Mouse (Mus musculus): ENCODE measurements at regions not wholly inside any gene's neighbourhood (a gene's known extent, or its start where the extent isn't known, plus 50 kb on each side); places are given as distances from the start of the nearest gene placed in this dataset.

- no peak overlapping the region for H3K4me3 ChIP-seq
- H3ac ChIP-seq (ENCODE audit: control insufficient read depth, insufficient read length), result no peak overlapping the region
- H3K36me3 ChIP-seq (ENCODE audit: control insufficient read depth, insufficient read depth), result no peaks in the 10 kb centered on the region
- TF ChIP-seq REST (IDR thresholded peaks at IDR 0.05; ENCODE audit: insufficient read depth, insufficient read length), result no peak
- TF ChIP-seq E2F4 (IDR thresholded peaks at IDR 0.05; ENCODE audit: insufficient read depth), result no peak
- no peak for TF ChIP-seq CEBPB (IDR thresholded peaks at IDR 0.05; ENCODE audit: insufficient read depth, poor library complexity, severe bottlenecking)
- TF ChIP-seq TCF12 (IDR thresholded peaks at IDR 0.05; ENCODE audit: insufficient read depth, poor library complexity, severe bottlenecking), result no peak
- no peak for TF ChIP-seq MYOD1 (IDR thresholded peaks at IDR 0.05; ENCODE audit: control insufficient read depth in 1 of 3, insufficient read length in 2 of 3, low read depth in 2 of 3)
- no peak for TF ChIP-seq POLR2AphosphoS2 (IDR thresholded peaks at IDR 0.05; ENCODE audit: insufficient read length, low read depth)
- TF ChIP-seq SRF (IDR thresholded peaks at IDR 0.05; ENCODE audit: control insufficient read depth, insufficient read length, low read depth), result no peak
- TF ChIP-seq USF1 (IDR thresholded peaks at IDR 0.05; ENCODE audit: low read depth), result no peak
- no peak for TF ChIP-seq MAX (IDR thresholded peaks at IDR 0.05; ENCODE audit: low read depth)
- no peak for TF ChIP-seq MYOG (IDR thresholded peaks at IDR 0.05; ENCODE audit: control insufficient read depth in 1 of 3, insufficient read depth in 1 of 3, insufficient read length in 2 of 3, low read depth in 2 of 3)
- no peaks in the 10 kb centered on the region for H3K27me3 ChIP-seq (ENCODE audit: control insufficient read depth, insufficient read depth, insufficient read length)
- H3K4me2 ChIP-seq (ENCODE audit: low read depth), result no peak overlapping the region
- H3K79me2 ChIP-seq (ENCODE audit: control insufficient read depth, insufficient read depth), result no peaks in the 10 kb centered on the region
These were observed 273.9 kb downstream of the Samd5 start for GRCm38 (mm10) chr10:9400911-9401617.

- no peaks in the 10 kb centered on the region for H3K36me3 ChIP-seq (ENCODE audit: control insufficient read depth, insufficient read depth)
- H3K79me2 ChIP-seq (ENCODE audit: control insufficient read depth, insufficient read depth), result no peaks in the 10 kb centered on the region
- H3K4me3 ChIP-seq, result no peak overlapping the region
- no peaks in the 10 kb centered on the region for H3K27me3 ChIP-seq (ENCODE audit: control insufficient read depth, insufficient read depth, insufficient read length)
- no peak overlapping the region for H3K4me2 ChIP-seq (ENCODE audit: low read depth)
- TF ChIP-seq MYOD1 (IDR thresholded peaks at IDR 0.05; ENCODE audit: control insufficient read depth in 1 of 3, insufficient read length in 2 of 3, low read depth in 2 of 3) (no peak), TCF3 (IDR thresholded peaks at IDR 0.05; ENCODE audit: insufficient read length, low read depth) (no peak), E2F4 (IDR thresholded peaks at IDR 0.05; ENCODE audit: insufficient read depth) (no peak), POLR2A (IDR thresholded peaks at IDR 0.05; ENCODE audit: insufficient read length, low read depth) (no peak)
- no peak overlapping the region for H3ac ChIP-seq (ENCODE audit: control insufficient read depth, insufficient read length)
These were observed 297.4 kb downstream of the Samd5 start for GRCm38 (mm10) chr10:9377440-9378101.

- no peak for TF ChIP-seq SRF (IDR thresholded peaks at IDR 0.05; ENCODE audit: control insufficient read depth, insufficient read length, low read depth)
- no peak for TF ChIP-seq POLR2A (IDR thresholded peaks at IDR 0.05; ENCODE audit: insufficient read length, low read depth)
- no peak for TF ChIP-seq E2F4 (IDR thresholded peaks at IDR 0.05; ENCODE audit: insufficient read depth)
- TF ChIP-seq CEBPB (IDR thresholded peaks at IDR 0.05; ENCODE audit: insufficient read depth, poor library complexity, severe bottlenecking), result no peak
- TF ChIP-seq POLR2AphosphoS2 (IDR thresholded peaks at IDR 0.05; ENCODE audit: insufficient read length, low read depth), result no peak
- TF ChIP-seq TCF12 (IDR thresholded peaks at IDR 0.05; ENCODE audit: insufficient read depth, poor library complexity, severe bottlenecking), result no peak
- TF ChIP-seq MYOD1 (IDR thresholded peaks at IDR 0.05; ENCODE audit: control insufficient read depth in 1 of 3, insufficient read length in 2 of 3, low read depth in 2 of 3), result no peak
- TF ChIP-seq USF1 (IDR thresholded peaks at IDR 0.05; ENCODE audit: low read depth), result no peak
- TF ChIP-seq REST (IDR thresholded peaks at IDR 0.05; ENCODE audit: insufficient read depth, insufficient read length), result no peak
- Histone ChIP-seq H3K4me3 (no peak overlapping the region), H3K27me3 (ENCODE audit: control insufficient read depth, insufficient read depth, insufficient read length) (no peaks in the 10 kb centered on the region), H3K79me2 (ENCODE audit: control insufficient read depth, insufficient read depth) (no peaks in the 10 kb centered on the region), H3ac (ENCODE audit: control insufficient read depth, insufficient read length) (no peak overlapping the region), H3K36me3 (ENCODE audit: control insufficient read depth, insufficient read depth) (no peaks in the 10 kb centered on the region), H3K4me2 (ENCODE audit: low read depth) (no peak overlapping the region)
These were observed 312.6 kb downstream of the Samd5 start for GRCm38 (mm10) chr10:9362306-9362865.

DNA sequence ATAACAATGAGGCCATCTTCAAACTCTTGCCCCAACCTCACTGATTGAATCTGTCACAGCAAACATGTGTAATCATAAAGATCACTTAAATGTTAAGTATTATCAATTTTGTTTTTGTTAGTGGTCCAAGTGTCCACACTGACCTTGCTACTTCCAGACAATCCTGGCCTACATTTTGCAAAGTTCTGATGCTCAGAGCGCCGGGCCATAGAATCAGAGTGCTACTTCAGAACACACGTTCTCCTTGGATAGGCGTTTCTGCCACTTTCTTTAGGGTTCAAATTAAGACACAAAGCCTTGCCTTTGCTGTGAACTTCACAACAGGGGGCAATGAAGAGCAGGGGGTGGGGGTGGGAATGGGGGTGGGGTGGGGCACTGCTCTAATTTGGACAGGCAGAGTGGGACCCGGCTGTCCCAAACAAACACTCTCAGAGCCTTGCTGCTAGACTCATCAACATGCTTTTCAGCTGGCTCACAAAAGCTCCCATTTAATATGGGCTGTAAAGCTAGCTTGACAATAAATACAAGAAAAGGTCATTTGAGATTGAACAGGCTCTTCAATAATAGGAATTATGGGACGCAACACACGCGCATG, 336.7 kb downstream of the Samd5 start:
- no peaks in the 10 kb centered on the region for H3K36me3 ChIP-seq (ENCODE audit: control insufficient read depth, insufficient read depth)
- no peak overlapping the region for H3K4me2 ChIP-seq (ENCODE audit: low read depth)
- no peaks in the 10 kb centered on the region for H3K79me2 ChIP-seq (ENCODE audit: control insufficient read depth, insufficient read depth)
- H3K4me3 ChIP-seq, result no peak overlapping the region
- TF ChIP-seq TCF3 (IDR thresholded peaks at IDR 0.05; ENCODE audit: insufficient read length, low read depth), result no peak
- TF ChIP-seq MYOD1 (IDR thresholded peaks at IDR 0.05; ENCODE audit: control insufficient read depth in 1 of 3, insufficient read length in 2 of 3, low read depth in 2 of 3), result no peak
- no peak for TF ChIP-seq MAX (IDR thresholded peaks at IDR 0.05; ENCODE audit: low read depth)
- no peak for TF ChIP-seq TCF12 (IDR thresholded peaks at IDR 0.05; ENCODE audit: insufficient read depth, poor library complexity, severe bottlenecking)
- no peak for TF ChIP-seq MYOG (IDR thresholded peaks at IDR 0.05; ENCODE audit: control insufficient read depth in 1 of 3, insufficient read depth in 1 of 3, insufficient read length in 2 of 3, low read depth in 2 of 3)
- no peak for TF ChIP-seq USF1 (IDR thresholded peaks at IDR 0.05; ENCODE audit: low read depth)
- TF ChIP-seq E2F4 (IDR thresholded peaks at IDR 0.05; ENCODE audit: insufficient read depth), result no peak
- TF ChIP-seq POLR2AphosphoS2 (IDR thresholded peaks at IDR 0.05; ENCODE audit: insufficient read length, low read depth), result no peak
- TF ChIP-seq POLR2A (IDR thresholded peaks at IDR 0.05; ENCODE audit: insufficient read length, low read depth), result no peak
- no peak for TF ChIP-seq CEBPB (IDR thresholded peaks at IDR 0.05; ENCODE audit: insufficient read depth, poor library complexity, severe bottlenecking)
- H3ac ChIP-seq (ENCODE audit: control insufficient read depth, insufficient read length), result no peak overlapping the region
- H3K27me3 ChIP-seq (ENCODE audit: control insufficient read depth, insufficient read depth, insufficient read length), result no peaks in the 10 kb centered on the region
